Mouse (Mus musculus) intestine, postnatal 0 days (tissue): ENCODE measurements around the gene Mdp1. TPM values are rescaled to one million over a fixed set of nuclear protein-coding genes. Genes with fewer than 3 reads are reported as not detected.

Source experiments
- ATAC-seq: fragments of 200-750 bp; cut with Nextera tagmentation; 2 replicates; pipeline ENCODE4 v1.8.0; 2017; ENCODE audit warnings: mild to moderate bottlenecking, moderate TSS enrichment, moderate library complexity
- H3K27ac ChIP-seq: fragments of 300-500 bp; sonication (generic); 2 replicates; pipeline ENCODE4 v1.5.1; 2014; ENCODE audit warnings: mild to moderate bottlenecking, low read depth, low read length, moderate library complexity
- H3K27me3 ChIP-seq: fragments of 300-500 bp; sonication (generic); replicated peaks from 2 replicates; pipeline ENCODE4 v1.6.1; 2014; ENCODE audit warnings: low read length, mixed read lengths; ENCODE audit not compliant: control insufficient read depth, insufficient read depth
- H3K36me3 ChIP-seq: fragments of 300-500 bp; sonication (generic); 2 replicates; pipeline ENCODE4 v1.6.1; 2014; ENCODE audit warnings: mild to moderate bottlenecking, moderate library complexity; ENCODE audit not compliant: control insufficient read depth, insufficient read depth
- H3K4me1 ChIP-seq: fragments of 300-500 bp; sonication (generic); replicated peaks from 2 replicates; pipeline ENCODE4 v1.6.1; 2014; ENCODE audit warnings: antibody characterized with exemption, low read length, mixed read lengths; ENCODE audit not compliant: control insufficient read depth, insufficient read depth
- H3K4me2 ChIP-seq: fragments of 300-500 bp; sonication (generic); replicated peaks from 2 replicates; pipeline ENCODE4 v1.6.1; 2014; ENCODE audit warnings: low read depth, mild to moderate bottlenecking, moderate library complexity
- H3K4me3 ChIP-seq: fragments of 300-500 bp; sonication (generic); 2 replicates; pipeline ENCODE4 v1.5.1; 2014; ENCODE audit warnings: low read depth, low read length
- H3K9ac ChIP-seq: fragments of 300-500 bp; sonication (generic); 2 replicates; pipeline ENCODE4 v1.6.1; 2014; ENCODE audit warnings: mild to moderate bottlenecking, low read depth, low read length
- H3K9me3 ChIP-seq: fragments of 300-500 bp; sonication (generic); 2 replicates; pipeline ENCODE4 v1.6.1; 2016; ENCODE audit warnings: mixed run types; ENCODE audit not compliant: control insufficient read depth
- CTCF ChIP-seq: sonication (generic); IDR thresholded peaks from 2 replicates; pipeline ENCODE4 v1.5.1; 2016; ENCODE audit warnings: low read depth, mild to moderate bottlenecking, control low read depth, antibody characterized with exemption, moderate library complexity
- WGBS: fragments of 180-500 bp; shearing (Covaris S2); extraction: QIAGEN DNeasy Blood & Tissue Kit; methylation state at CpG from one replicate; pipeline ENCODE4 v1.1.7; 2014; 5-methylcytosine and 5-hydroxymethylcytosine counted together
- polyA plus RNA-seq: library from polyadenylated mRNA; unstranded; fragments of >200 nt; fragmentation: Nextera tagmentation; extraction: Ambion mirVana; gene quantifications from 2 replicates; pipeline ENCODE4 v1.2.1, GENCODE M21; 2015

Mdp1 gene
- polyA plus RNA-seq, 1 experiment from 2014 or later, result 85.1 TPM

GRCm38 (mm10) chr14:55671486-55671832, 11.2 kb upstream of the Mdp1 start:
- H3K9me3 ChIP-seq, result no peaks in the 10 kb centered on the region
- H3K27ac ChIP-seq, result 0 out of 2 replicates have a peak overlapping the region, but pooled peaks have one; percentile 28
- no peak for TF ChIP-seq CTCF
- H3K4me1 ChIP-seq, result no peaks in the 10 kb centered on the region
- 0% methylated on average over 12 of the region's 12 CpGs for WGBS
- peaks cover 20% of the 10 kb centered on the region for H3K36me3 ChIP-seq
- peak overlapping the region; percentile 64 for H3K4me3 ChIP-seq
- ATAC-seq, result peak; percentile 5
- H3K9ac ChIP-seq, result peak overlapping the region; percentile 63
- no peaks in the 10 kb centered on the region for H3K27me3 ChIP-seq
- peak overlapping the region; percentile 84 for H3K4me2 ChIP-seq

GRCm38 (mm10) chr14:55660636-55661035, 328 bp upstream of the Mdp1 start:
- H3K36me3 ChIP-seq, result peaks cover 12% of the 10 kb centered on the region
- H3K4me2 ChIP-seq, result peak overlapping the region; percentile 75
- ATAC-seq, result no peak
- no peak overlapping the region for H3K9ac ChIP-seq
- no peak overlapping the region for H3K27ac ChIP-seq
- H3K9me3 ChIP-seq, result no peaks in the 10 kb centered on the region
- H3K27me3 ChIP-seq, result no peaks in the 10 kb centered on the region
- peak overlapping the region; percentile 71 for H3K4me3 ChIP-seq
- WGBS, result 46% methylated on average over 2 of the region's 2 CpGs
- H3K4me1 ChIP-seq, result 0 out of 2 replicates have a peak, but pooled peaks cover 4% of the 10 kb centered on the region
- no peak for TF ChIP-seq CTCF

GRCm38 (mm10) chr14:55658011-55658410, 2.3 kb downstream of the Mdp1 start:
- 0 out of 2 replicates have a peak, but pooled peaks cover 4% of the 10 kb centered on the region for H3K4me1 ChIP-seq
- TF ChIP-seq CTCF, result no peak
- no peak overlapping the region for H3K9ac ChIP-seq
- H3K36me3 ChIP-seq, result peaks cover 4% of the 10 kb centered on the region
- no peak overlapping the region for H3K4me3 ChIP-seq
- H3K4me2 ChIP-seq, result 0 out of 2 replicates have a peak overlapping the region, but pooled peaks have one; percentile 0
- H3K27me3 ChIP-seq, result no peaks in the 10 kb centered on the region
- H3K27ac ChIP-seq, result peak overlapping the region; percentile 87
- WGBS, result 42% methylated on average over 5 of the region's 5 CpGs
- peak; percentile 96 for ATAC-seq
- no peaks in the 10 kb centered on the region for H3K9me3 ChIP-seq

- no peak overlapping the region for H3K4me2 ChIP-seq
- 0 out of 2 replicates have a peak, but pooled peaks cover 4% of the 10 kb centered on the region for H3K4me1 ChIP-seq
- H3K9me3 ChIP-seq, result no peaks in the 10 kb centered on the region
- H3K36me3 ChIP-seq, result no peaks in the 10 kb centered on the region
- TF ChIP-seq CTCF, result no peak
- H3K27ac ChIP-seq, result no peak overlapping the region
- WGBS, result 82% methylated on average over 3 of the region's 3 CpGs
- H3K4me3 ChIP-seq, result no peak overlapping the region
- H3K27me3 ChIP-seq, result no peaks in the 10 kb centered on the region
- ATAC-seq, result no peak
- H3K9ac ChIP-seq, result no peak overlapping the region
These were observed 3.4 kb downstream of the Mdp1 start for GRCm38 (mm10) chr14:55656935-55657334.

- Histone ChIP-seq H3K9ac (no peak overlapping the region), H3K36me3 (no peaks in the 10 kb centered on the region), H3K27me3 (no peaks in the 10 kb centered on the region), H3K9me3 (no peaks in the 10 kb centered on the region), H3K4me3 (no peak overlapping the region), H3K27ac (no peak overlapping the region), H3K4me2 (no peak overlapping the region), H3K4me1 (no peaks in the 10 kb centered on the region)
- 88% methylated on average over 7 of the region's 7 CpGs for WGBS
- no peak for ATAC-seq
- no peak for TF ChIP-seq CTCF
These were observed 8.8 kb downstream of the Mdp1 start for GRCm38 (mm10) chr14:55651528-55651927.

GRCm38 (mm10) chr14:55649884-55650283, 10.4 kb downstream of the Mdp1 start, which contains the start of gene Tssk4:
Tssk4 (plus strand) TSS chr14:55650184.
- Histone ChIP-seq H3K4me3 (no peak within 1 kb of the TSS), H3K27ac (no peak within 1 kb of the TSS), H3K4me1 (no peaks in the 10 kb centered on the region), H3K9ac (no peak within 1 kb of the TSS), H3K4me2 (no peak within 1 kb of the TSS), H3K9me3 (no peaks in the 10 kb centered on the region), H3K27me3 (no peaks in the 10 kb centered on the region), H3K36me3 (no peaks in the 10 kb centered on the region)
- no peak for ATAC-seq
- 89% methylated on average over 2 of the region's 2 CpGs for WGBS
- no peak for TF ChIP-seq CTCF
